ENCODE assay signal across 24 mouse cellular contexts in the genomic region with DNA sequence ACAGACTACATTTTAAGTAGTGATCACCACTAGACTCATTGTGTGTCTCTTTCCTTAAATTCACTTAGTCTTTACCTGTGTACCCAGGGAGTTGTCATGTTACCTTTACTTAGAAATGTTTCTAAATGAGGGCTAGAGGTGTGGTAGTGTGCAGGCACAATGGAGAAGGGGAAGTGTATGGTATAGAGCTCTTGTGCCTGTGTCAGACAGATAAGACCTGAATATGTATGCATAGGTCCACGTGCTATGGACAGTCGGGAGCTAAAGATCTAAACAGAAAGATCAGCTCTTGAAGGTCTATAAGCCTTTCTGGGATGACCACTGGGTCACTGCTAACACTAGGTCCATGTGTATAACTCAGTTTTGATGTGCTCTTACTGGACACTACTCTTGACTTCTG.
DNase-seq lines count a peak whose midpoint lies in the region; ATAC-seq lines count a peak whose summit lies in the region.
"Had no signal": no experiment of that assay in that cellular context is flagged by ENCODE, and none has a peak within 500 bp of the region (broad histone marks: within the 10 kb centered on the region; RNA-seq: fewer than 3 reads in every experiment).

No protein-coding gene starts in this region.

- whole genome bisulfite sequencing in heart, embryonic 11.5 days (ENCODE audit: insufficient replicate concordance), result 76% methylated on average over 2 of the region's 2 CpGs
- WGBS in liver, embryonic 15.5 days (ENCODE audit: insufficient replicate concordance), result 27% methylated on average over 2 of the region's 2 CpGs

- ATAC-seq in heart, embryonic 11.5 days (replicated peaks; ENCODE audit: insufficient number of reproducible peaks, low FRiP score, low TSS enrichment), result peak; percentile 90
- no peak for ATAC-seq in megakaryocyte, adult 5-6 weeks (ENCODE audit: poor library complexity, severe bottlenecking)
- ATAC-seq in liver, embryonic 15.5 days (ENCODE audit: insufficient read depth), result peak; percentile 76
- ATAC-seq: forebrain, postnatal 0 days; midbrain, embryonic 15.5 days had no signal

- H3K36me3 ChIP-seq in heart, embryonic 11.5 days (ENCODE audit: control insufficient read depth, insufficient read depth, low read length), result 0 out of 2 replicates have a peak, but pooled peaks cover 6% of the 10 kb centered on the region
- H3K36me3 ChIP-seq in megakaryocyte, embryonic 14.5 days (replicated peaks; ENCODE audit: low read length), result peaks cover 49% of the 10 kb centered on the region
- no peaks in the 10 kb centered on the region; the same call in 1 of the 2 replicates for H3K36me3 ChIP-seq in liver, embryonic 15.5 days (replicated peaks)
- H3K36me3 ChIP-seq: heart, embryonic 15.5 days; lung, embryonic 15.5 days had no signal

- intact Hi-C loops in heart, postnatal 25 days (cut with DNase I), result no loop called here

- no peak overlapping the region for H3K4me3 ChIP-seq in heart, embryonic 11.5 days (ENCODE audit: low read depth, low read length)
- H3K4me3 ChIP-seq in megakaryocyte, embryonic 14.5 days (replicated peaks), result peak overlapping the region; percentile 42
- no peak overlapping the region for H3K4me3 ChIP-seq in liver, embryonic 15.5 days (replicated peaks)
- H3K4me3 ChIP-seq: forebrain, embryonic 12.5 days; heart, embryonic 15.5 days; hindbrain, embryonic 13.5 days; kidney, embryonic 15.5 days; limb, embryonic 10.5 days; limb, embryonic 15.5 days; lung, embryonic 15.5 days; midbrain, embryonic 10.5 days; midbrain, embryonic 15.5 days had no signal

- H3K27ac ChIP-seq in heart, embryonic 11.5 days (ENCODE audit: low read depth, low read length), result peak overlapping the region; percentile 60
- no peak overlapping the region for H3K27ac ChIP-seq in liver, embryonic 15.5 days (replicated peaks)
- H3K27ac ChIP-seq: forebrain, embryonic 12.5 days; heart, embryonic 15.5 days; hindbrain, embryonic 13.5 days; limb, embryonic 10.5 days; limb, embryonic 15.5 days; lung, embryonic 15.5 days; midbrain, embryonic 10.5 days; midbrain, embryonic 15.5 days had no signal

- H3K4me1 ChIP-seq in heart, embryonic 11.5 days (ENCODE audit: control insufficient read depth, insufficient read depth, low read length), result peaks cover 16% of the 10 kb centered on the region
- H3K4me1 ChIP-seq in megakaryocyte, embryonic 14.5 days, result peaks cover 48% of the 10 kb centered on the region
- H3K4me1 ChIP-seq in liver, embryonic 15.5 days (replicated peaks), result peaks cover 27% of the 10 kb centered on the region
- H3K4me1 ChIP-seq: forebrain, embryonic 12.5 days; hindbrain, embryonic 13.5 days; midbrain, embryonic 10.5 days; midbrain, embryonic 15.5 days had no signal

- no peak for DNase-seq in heart, postnatal 25 days (ENCODE audit: low spot score)
- DNase-seq in spleen, postnatal 10 days (ENCODE audit: low spot score in 2 of 2), result no peak
- no peak for DNase-seq in kidney, postnatal 25 days
- no peak for DNase-seq in retina, postnatal 1 day
- DNase-seq: cerebellum, adult 11-12 months; cerebellum, adult 9-11 months; forebrain, postnatal 0 days; kidney, adult 18-20 months; kidney, postnatal 36 days; layer of hippocampus, postnatal 36 days; lung, postnatal 36 days had no signal

- no peak overlapping the region for H3K9ac ChIP-seq in heart, embryonic 11.5 days (ENCODE audit: low read depth, low read length)
- H3K9ac ChIP-seq in liver, embryonic 15.5 days, result no peak overlapping the region
- H3K9ac ChIP-seq: forebrain, embryonic 12.5 days; forebrain, postnatal 0 days; heart, embryonic 15.5 days; hindbrain, embryonic 13.5 days; kidney, embryonic 15.5 days; limb, embryonic 15.5 days; lung, embryonic 15.5 days; midbrain, embryonic 15.5 days had no signal

- no peaks in the 10 kb centered on the region; the same call in 1 of the 2 replicates for H3K9me3 ChIP-seq in heart, embryonic 11.5 days (replicated peaks; ENCODE audit: control insufficient read depth, low read length)
- peaks cover 8% of the 10 kb centered on the region; the same call in 1 of the 2 replicates for H3K9me3 ChIP-seq in megakaryocyte, embryonic 14.5 days
- H3K9me3 ChIP-seq in liver, embryonic 15.5 days (replicated peaks), result no peaks in the 10 kb centered on the region
- H3K9me3 ChIP-seq: forebrain, embryonic 12.5 days; heart, embryonic 15.5 days; kidney, embryonic 15.5 days; limb, embryonic 10.5 days; limb, embryonic 15.5 days; lung, embryonic 15.5 days; midbrain, embryonic 15.5 days had no signal

- H3K4me2 ChIP-seq in heart, embryonic 11.5 days, result no peak overlapping the region
- H3K4me2 ChIP-seq in liver, embryonic 15.5 days, result no peak overlapping the region
- H3K4me2 ChIP-seq: forebrain, embryonic 12.5 days; heart, embryonic 15.5 days; hindbrain, embryonic 13.5 days; kidney, embryonic 15.5 days; limb, embryonic 15.5 days; lung, embryonic 15.5 days; midbrain, embryonic 15.5 days had no signal

- H3K27me3 ChIP-seq in heart, embryonic 11.5 days (ENCODE audit: control insufficient read depth, insufficient read depth, low read length), result no peaks in the 10 kb centered on the region
- H3K27me3 ChIP-seq in megakaryocyte, embryonic 14.5 days (replicated peaks), result no peaks in the 10 kb centered on the region
- no peaks in the 10 kb centered on the region for H3K27me3 ChIP-seq in liver, embryonic 15.5 days
- H3K27me3 ChIP-seq: forebrain, embryonic 12.5 days; heart, embryonic 15.5 days; hindbrain, embryonic 13.5 days; kidney, embryonic 15.5 days; limb, embryonic 15.5 days; lung, embryonic 15.5 days; midbrain, embryonic 15.5 days had no signal
